Mouse (Mus musculus) gastrocnemius, adult 18-20 months (tissue): ENCODE data around the gene Hrct1. TPM values are rescaled to one million over a fixed set of nuclear protein-coding genes. Genes with fewer than 3 reads are reported as not detected.

Experiments
- DNase-seq: peaks from one replicate; pipeline ENCODE4 v3.0.0; 2021; ENCODE audit warnings: low spot score
- long read RNA-seq, 2 experiments: library from polyadenylated mRNA; stranded (forward); transcript quantifications; one replicate each; pipeline ENCODE4 v2.0.0; 2021
- total RNA-seq, 2 experiments: library from RNA; stranded (reverse); gene quantifications; 2 replicates each; pipeline ENCODE4 v1.2.3; 2021

Hrct1 gene
- 1 to 10 TPM; 1.7 to 2.5 TPM for total RNA-seq
- long read RNA-seq, experiment 1, partial matches to known transcripts: 0 of 4 reads
- long read RNA-seq, experiment 1, other reads (novel, unspliced or antisense): 0 of 4 reads
- long read RNA-seq, experiment 2, partial matches to known transcripts: 0 of 3 reads
- long read RNA-seq, experiment 2, other reads (novel, unspliced or antisense): 0 of 3 reads

GRCm38 (mm10) chr4:43726995-43727394, at the start of gene Hrct1:
Hrct1 (plus strand) TSS chr4:43727188.
- DNase-seq: peak; percentile 91

DNA sequence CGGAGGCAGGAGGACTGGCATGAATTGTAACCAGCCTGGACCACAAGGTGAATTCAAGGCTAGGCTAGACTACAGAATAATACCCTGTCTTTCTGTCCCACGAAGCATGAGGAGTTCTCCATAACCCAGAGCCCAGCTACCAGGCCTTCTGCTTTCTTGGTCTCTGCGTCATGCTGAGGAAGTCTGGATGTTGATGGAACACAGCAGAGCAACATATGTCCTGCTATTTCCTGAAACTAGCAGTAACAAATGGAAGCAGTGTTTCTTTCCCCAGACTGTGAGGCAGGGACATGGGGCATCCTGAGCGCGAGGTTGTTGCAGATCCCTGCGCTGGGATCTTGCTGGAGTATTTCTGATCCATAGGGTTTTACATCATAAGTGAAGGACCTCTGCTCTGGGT, 48.4 kb upstream of the Hrct1 start:
- no peak for DNase-seq

DNA sequence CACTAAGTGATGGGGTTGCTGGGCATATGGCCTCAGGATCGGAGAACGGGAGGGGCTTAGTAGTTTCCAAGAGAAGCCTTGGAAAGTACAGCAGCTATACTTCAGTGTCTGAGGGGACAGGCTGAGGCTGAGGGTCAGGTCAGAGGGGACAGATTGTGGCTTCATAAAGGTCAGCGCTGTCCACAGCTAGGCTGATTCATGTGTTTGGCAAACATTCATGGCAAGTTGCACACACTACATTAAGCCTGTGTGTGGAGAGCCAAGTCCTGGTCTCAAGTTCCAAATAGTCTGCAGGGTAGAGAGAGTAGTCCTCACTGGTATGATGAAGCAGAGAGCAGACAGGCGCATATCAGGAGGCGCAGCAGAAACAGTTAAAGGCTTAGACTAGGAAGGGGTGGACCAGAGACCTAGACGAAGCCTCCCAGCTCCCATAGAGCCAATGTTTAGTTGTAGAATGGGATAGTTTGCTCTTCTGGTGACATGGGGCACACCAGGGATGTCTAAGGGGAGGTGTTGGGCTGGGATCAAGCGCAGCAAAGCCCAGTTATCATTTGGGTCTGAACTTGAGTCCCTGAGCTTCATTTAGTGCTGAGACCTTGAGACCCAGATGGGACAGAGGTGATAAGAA, 47.5 kb upstream of the Hrct1 start:
- DNase-seq: peak; percentile 92

GRCm38 (mm10) chr4:43690021-43690420, 37.0 kb upstream of the Hrct1 start:
- no peak for DNase-seq

DNA sequence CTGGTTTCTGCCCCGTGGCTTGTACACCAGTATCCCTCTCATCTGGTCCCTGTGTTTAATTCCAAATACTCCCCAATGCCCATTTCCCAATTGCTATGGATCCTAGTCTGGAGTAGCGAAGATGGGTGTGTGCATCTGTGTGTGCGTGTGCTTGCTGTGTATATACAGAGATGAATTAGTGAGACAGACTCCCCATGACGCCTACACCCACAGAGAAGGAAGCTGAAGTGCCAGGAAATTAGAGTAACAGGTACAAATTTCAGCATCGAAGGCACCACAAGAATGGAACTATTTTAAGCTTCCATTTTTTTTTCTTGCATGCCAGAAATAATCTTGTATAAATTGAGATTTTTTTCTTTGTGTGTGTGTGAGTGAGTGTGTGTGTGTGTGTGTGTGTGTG, 36.0 kb upstream of the Hrct1 start:
- no peak for DNase-seq

GRCm38 (mm10) chr4:43693806-43694241, 33.2 kb upstream of the Hrct1 start:
- DNase-seq: peak; percentile 33

GRCm38 (mm10) chr4:43694439-43695248, 32.3 kb upstream of the Hrct1 start:
- no peak for DNase-seq

DNA sequence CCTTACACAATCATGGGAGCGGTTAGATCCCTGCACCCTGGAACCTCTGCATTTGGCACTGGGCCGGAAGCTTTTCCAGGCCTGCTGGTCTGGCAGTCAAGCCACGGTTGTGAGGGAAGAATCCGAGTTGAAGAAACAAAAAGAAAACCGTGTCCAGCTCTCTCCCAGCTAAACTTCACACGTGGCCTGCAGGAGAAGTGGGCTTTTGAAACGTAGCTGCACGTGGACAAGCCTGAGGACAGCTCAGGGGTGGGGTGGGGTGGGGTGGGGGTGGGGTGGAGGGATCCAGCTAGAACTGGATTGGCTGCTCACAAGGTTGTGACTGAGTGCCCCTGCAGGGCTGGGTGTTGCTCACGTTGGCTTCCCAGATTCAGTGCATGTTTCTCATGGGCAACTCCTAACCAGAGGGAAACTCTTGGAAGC, 31.7 kb upstream of the Hrct1 start:
- DNase-seq: peak; percentile 58

- DNase-seq: no peak
Measured at GRCm38 (mm10) chr4:43696561-43696960, 30.4 kb upstream of the Hrct1 start.

- no peak for DNase-seq
Measured at GRCm38 (mm10) chr4:43700707-43701106, 26.3 kb upstream of the Hrct1 start, which contains the start of gene Olfr70. Olfr70 (minus strand) TSS chr4:43700807.

- no peak for DNase-seq
Measured at GRCm38 (mm10) chr4:43703439-43703838, 23.5 kb upstream of the Hrct1 start.

DNA sequence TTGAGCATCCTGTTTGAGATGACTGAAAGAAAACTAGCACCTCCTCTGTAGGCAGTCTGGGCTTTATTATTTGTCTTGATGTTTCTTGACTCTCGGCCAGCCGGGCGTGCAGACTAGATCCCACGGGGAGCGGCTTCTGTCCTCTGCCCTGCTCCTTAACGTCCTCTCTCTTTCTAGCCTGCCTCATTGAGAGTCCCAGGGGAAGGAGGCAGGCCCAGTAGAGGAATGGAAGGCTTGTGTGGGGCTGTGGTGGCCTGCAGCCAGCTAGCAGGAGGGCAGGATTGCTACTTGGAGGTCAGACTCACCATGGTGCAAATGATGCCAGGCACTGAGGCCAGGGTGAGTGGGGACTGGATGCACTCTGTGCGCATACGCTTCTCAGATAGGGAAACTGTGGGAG, 23.1 kb upstream of the Hrct1 start:
- DNase-seq: no peak

- DNase-seq: no peak
Measured at GRCm38 (mm10) chr4:43705991-43706390, 21.0 kb upstream of the Hrct1 start.

DNA sequence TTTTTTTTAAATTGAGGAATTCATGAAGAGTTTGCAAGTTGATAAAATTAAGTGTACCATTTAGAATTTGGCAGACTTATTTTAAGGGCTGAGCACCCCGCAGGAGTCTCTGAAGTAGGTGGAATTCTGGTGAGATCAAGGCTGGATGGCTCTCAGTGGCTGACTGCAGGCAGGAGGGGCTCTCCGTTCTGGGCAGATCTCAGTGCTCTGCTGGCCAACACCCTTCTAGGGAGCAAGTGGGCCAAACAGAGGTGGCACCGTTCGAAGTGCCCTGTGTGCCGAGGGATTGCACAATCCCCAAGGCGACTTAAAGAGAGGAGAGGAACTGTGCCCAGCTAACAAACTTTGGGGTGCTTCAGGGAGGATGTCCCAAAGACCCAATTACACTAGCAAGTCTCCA, 17.1 kb upstream of the Hrct1 start, which contains the start of gene Olfr71:
TSS of gene Olfr71 (minus strand) at position 387 of the 400 bp plus-strand sequence.
- no peak for DNase-seq

DNA sequence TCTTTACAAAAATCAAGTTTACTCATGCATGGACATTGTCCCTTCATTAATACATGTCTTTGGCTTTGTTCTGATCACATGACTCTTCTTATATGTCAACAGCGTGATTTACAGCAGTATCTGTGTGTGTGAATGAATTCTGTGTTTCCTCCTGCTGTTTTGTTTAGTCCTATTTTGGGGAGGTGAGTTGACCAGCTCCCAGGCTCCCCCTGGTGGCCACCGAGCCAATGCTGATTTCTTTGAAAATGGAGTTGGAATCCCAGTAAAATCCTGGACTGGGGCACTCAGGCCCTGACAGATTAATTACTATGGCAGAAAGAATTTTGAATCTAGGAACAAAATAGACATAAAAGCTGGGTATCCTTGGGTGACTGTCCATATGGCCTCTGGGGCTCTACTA, 15.2 kb upstream of the Hrct1 start:
- peak; percentile 82 for DNase-seq

DNA sequence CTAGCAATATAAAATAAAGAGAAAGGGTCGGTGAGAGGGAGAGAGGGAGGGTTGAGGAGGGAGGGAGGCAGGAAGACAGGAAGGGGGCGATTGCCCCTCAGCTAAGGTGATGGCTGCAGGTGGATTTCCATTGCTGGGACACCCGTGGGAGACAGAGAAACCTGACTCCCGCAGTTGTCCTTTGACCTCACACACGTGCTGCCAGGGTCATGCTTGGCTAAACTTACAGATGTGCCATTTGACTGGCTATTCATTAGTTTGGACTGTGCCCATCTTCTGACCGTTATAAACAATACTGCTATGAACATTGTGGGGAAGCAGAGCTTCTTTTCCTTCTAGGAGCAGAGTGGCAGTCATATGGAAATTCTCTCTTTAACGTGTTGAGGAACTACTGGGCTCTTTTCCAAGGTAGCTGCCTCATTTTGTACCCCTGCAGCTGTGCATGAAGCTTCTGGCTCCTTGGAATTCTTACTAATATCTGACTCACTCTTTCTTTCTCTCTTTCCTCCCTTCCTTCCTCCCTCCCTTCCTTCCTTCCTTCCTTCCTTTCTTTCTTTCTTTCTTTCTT, 13.3 kb upstream of the Hrct1 start:
- DNase-seq: no peak

GRCm38 (mm10) chr4:43720491-43721228, 6.3 kb upstream of the Hrct1 start:
- DNase-seq: no peak

- DNase-seq: no peak
Measured at GRCm38 (mm10) chr4:43722191-43722590, 4.8 kb upstream of the Hrct1 start.

GRCm38 (mm10) chr4:43724764-43725163, 2.2 kb upstream of the Hrct1 start:
- peak; percentile 68 for DNase-seq

- no peak for DNase-seq
Measured at GRCm38 (mm10) chr4:43726228-43726993, 577 bp upstream of the Hrct1 start.
